Mouse (Mus musculus) spleen, postnatal 10 days (tissue): ENCODE results near the gene Anks6.

Experiments
- DNase-seq, 2 experiments: peaks; one replicate each; pipeline ENCODE4 v3.0.0; 2021 to 2022; ENCODE audit warnings: low spot score in 2 of 2

The Anks6 gene

GRCm38 (mm10) chr4:46990281-46991015 lies 66.8 kb downstream of the Anks6 start:
- no peak for DNase-seq

GRCm38 (mm10) chr4:46989842-46990241 lies 67.4 kb downstream of the Anks6 start:
- no peak for DNase-seq

- no peak for DNase-seq
Observed at GRCm38 (mm10) chr4:46988824-46989223, 68.4 kb downstream of the Anks6 start.

- no peak for DNase-seq
Observed at GRCm38 (mm10) chr4:46988257-46988656, 69.0 kb downstream of the Anks6 start.

- no peak for DNase-seq
Observed at GRCm38 (mm10) chr4:46987809-46988208, 69.4 kb downstream of the Anks6 start.

GRCm38 (mm10) chr4:46986054-46986453 lies 71.2 kb downstream of the Anks6 start:
- no peak for DNase-seq

- DNase-seq: no peak
Observed at GRCm38 (mm10) chr4:46982912-46983311, 74.3 kb downstream of the Anks6 start.

- no peak for DNase-seq
Observed at GRCm38 (mm10) chr4:46982094-46982493, 75.1 kb downstream of the Anks6 start.

- no peak for DNase-seq
Observed at GRCm38 (mm10) chr4:46978371-46978770, 78.9 kb downstream of the Anks6 start.

GRCm38 (mm10) chr4:46977161-46977560 lies 80.1 kb downstream of the Anks6 start:
- DNase-seq: no peak

- no peak for DNase-seq
Observed at GRCm38 (mm10) chr4:46976671-46977071, 80.6 kb downstream of the Anks6 start.

- DNase-seq: no peak
Observed at GRCm38 (mm10) chr4:46973322-46973721, 83.9 kb downstream of the Anks6 start.

- no peak for DNase-seq
Observed at GRCm38 (mm10) chr4:46967981-46968380, 89.2 kb downstream of the Anks6 start.

- DNase-seq: no peak
Observed at GRCm38 (mm10) chr4:46966551-46966950, 90.7 kb downstream of the Anks6 start.
